Mouse (Mus musculus): ENCODE measurements around the gene Syde1.

DNA sequence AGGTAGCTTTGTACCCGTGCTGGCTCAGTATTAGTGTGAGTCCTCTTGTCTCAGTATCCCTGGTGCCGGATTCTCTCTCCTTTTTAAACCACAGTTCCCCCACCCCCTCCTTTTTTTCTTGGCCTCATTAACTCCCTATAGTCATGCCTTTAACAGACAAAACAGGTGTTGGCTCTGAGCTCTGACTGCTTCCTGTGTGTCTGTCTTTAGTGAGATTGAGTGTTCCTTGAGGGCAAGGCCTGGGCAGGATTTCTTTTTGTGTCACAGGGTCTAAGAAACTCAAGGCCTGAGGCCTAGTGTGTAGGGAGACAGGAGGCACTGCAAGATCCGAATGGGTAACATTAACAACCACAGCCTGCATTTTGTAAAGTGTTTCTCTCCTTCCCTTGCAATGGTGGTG lies 13.6 kb downstream of the Syde1 start:
- TF ChIP-seq GATA1 (IDR thresholded peaks at IDR 0.05; ENCODE audit: borderline replicate concordance, low read length) = no peak
- no peak for TF ChIP-seq FLI1 (IDR thresholded peaks at IDR 0.05; ENCODE audit: low read length)
